Mouse (Mus musculus): ENCODE measurements around the gene Arl2bp. TPM values are rescaled to one million over a fixed set of nuclear protein-coding genes. Genes with fewer than 3 reads are reported as not detected.

Gene Arl2bp
- polyA plus RNA-seq, 1 experiment from 2014 or later = 182 TPM

DNA sequence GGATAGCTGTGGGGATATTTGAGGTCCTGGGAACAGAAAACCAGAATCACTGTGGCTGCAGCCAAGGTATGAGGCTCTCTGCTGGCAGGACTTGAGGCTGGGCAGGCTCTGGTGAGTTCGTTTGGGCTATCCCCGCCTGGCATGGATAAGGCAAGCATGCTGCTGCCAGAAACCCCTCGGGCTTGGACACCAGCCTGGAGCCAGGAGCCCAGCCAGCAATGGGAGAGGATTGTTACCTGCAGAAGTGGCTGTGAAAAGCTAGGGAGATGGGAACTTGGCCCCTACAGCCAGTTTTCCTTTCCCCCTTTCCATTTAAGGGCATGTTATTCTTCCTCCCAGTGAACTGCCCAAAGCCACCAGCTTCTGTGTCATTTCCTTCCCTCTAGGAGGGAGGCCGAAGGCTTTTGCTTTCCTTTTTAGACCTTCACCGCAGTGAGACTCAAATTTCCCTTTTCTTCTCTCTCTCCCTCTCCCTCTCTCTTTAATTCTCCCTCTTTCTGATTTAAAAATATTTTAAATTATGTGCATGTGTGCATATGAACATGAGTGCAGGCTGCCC lies 44.8 kb downstream of the Arl2bp start:
- H3K4me2 ChIP-seq = no peak overlapping the region
- H3K4me3 ChIP-seq (replicated peaks) = no peak overlapping the region
- H3K9ac ChIP-seq (replicated peaks) = no peak overlapping the region
- ATAC-seq (ENCODE audit: low FRiP score) = no peak
- WGBS = 64% methylated on average over 5 of the region's 5 CpGs
- 0 out of 2 replicates have a peak, but pooled peaks cover 5% of the 10 kb centered on the region for H3K4me1 ChIP-seq
- no peaks in the 10 kb centered on the region for H3K27me3 ChIP-seq (replicated peaks)
- peak overlapping the region; percentile 28; the same call in 1 of the 2 replicates for H3K27ac ChIP-seq (replicated peaks)
- no peaks in the 10 kb centered on the region for H3K36me3 ChIP-seq
- no peaks in the 10 kb centered on the region for H3K9me3 ChIP-seq (replicated peaks)

- no peak for ATAC-seq (ENCODE audit: low FRiP score)
- Histone ChIP-seq H3K4me1 (0 out of 2 replicates have a peak, but pooled peaks cover 3% of the 10 kb centered on the region), H3K27ac (replicated peaks) (no peak overlapping the region), H3K36me3 (no peaks in the 10 kb centered on the region), H3K4me3 (replicated peaks) (no peak overlapping the region), H3K9me3 (replicated peaks) (no peaks in the 10 kb centered on the region), H3K9ac (replicated peaks) (no peak overlapping the region), H3K27me3 (replicated peaks) (no peaks in the 10 kb centered on the region), H3K4me2 (no peak overlapping the region)
- 49% methylated on average over 5 of the region's 5 CpGs for WGBS
Measured at GRCm38 (mm10) chr8:94714556-94714955, 48.2 kb downstream of the Arl2bp start.

DNA sequence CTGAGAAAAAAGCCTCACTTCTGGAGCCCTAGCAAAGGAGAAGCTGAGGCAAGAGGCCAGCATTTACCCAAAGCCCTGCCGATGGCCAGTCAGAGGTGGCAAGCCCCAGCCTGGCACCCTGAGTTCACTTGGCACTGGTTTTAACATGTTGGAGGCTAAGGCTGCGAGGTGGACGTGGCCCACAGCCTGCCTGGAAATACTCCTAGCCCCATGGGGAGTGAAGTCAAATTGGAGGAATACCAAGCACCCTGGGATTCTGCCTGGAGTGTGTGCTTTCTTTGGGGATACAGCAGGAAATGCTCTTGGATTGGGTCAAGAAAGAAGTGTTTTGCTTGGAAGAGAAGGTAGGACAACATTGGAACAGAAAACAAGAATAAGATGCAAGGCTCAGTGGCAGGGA lies 49.5 kb downstream of the Arl2bp start:
- Histone ChIP-seq H3K9ac (replicated peaks) (no peak overlapping the region), H3K4me1 (0 out of 2 replicates have a peak, but pooled peaks cover 3% of the 10 kb centered on the region), H3K27ac (replicated peaks) (no peak overlapping the region), H3K9me3 (replicated peaks) (no peaks in the 10 kb centered on the region), H3K4me3 (replicated peaks) (no peak overlapping the region), H3K4me2 (no peak overlapping the region), H3K36me3 (no peaks in the 10 kb centered on the region), H3K27me3 (replicated peaks) (no peaks in the 10 kb centered on the region)
- ATAC-seq (ENCODE audit: low FRiP score) = no peak
- 84% methylated on average over 3 of the region's 3 CpGs for WGBS

- 97% methylated on average over 1 of the region's 1 CpGs for WGBS
- Histone ChIP-seq H3K27me3 (replicated peaks) (no peaks in the 10 kb centered on the region), H3K9me3 (replicated peaks) (no peaks in the 10 kb centered on the region), H3K36me3 (no peaks in the 10 kb centered on the region), H3K4me3 (replicated peaks) (no peak overlapping the region), H3K27ac (replicated peaks) (no peak overlapping the region), H3K9ac (replicated peaks) (no peak overlapping the region), H3K4me2 (no peak overlapping the region), H3K4me1 (no peaks in the 10 kb centered on the region)
- ATAC-seq (ENCODE audit: low FRiP score) = no peak
Measured at GRCm38 (mm10) chr8:94716841-94717240, 50.4 kb downstream of the Arl2bp start.

Other genes starting within 250 kb of the Arl2bp start
- gene Nlrc5, start 232.2 kb upstream of the Arl2bp start, polyA plus RNA-seq (2015; fragmentation: Nextera tagmentation; extraction: Ambion mirVana) = 0.68 and 1.0 TPM in 2 replicates
- 25.6 and 29.9 TPM in 2 replicates for gene Cpne2, start 133.6 kb upstream of the Arl2bp start, polyA plus RNA-seq (2015; fragmentation: Nextera tagmentation; extraction: Ambion mirVana)
- 50.0 and 50.2 TPM in 2 replicates for gene Rspry1, start 64.7 kb upstream of the Arl2bp start, polyA plus RNA-seq (2015; fragmentation: Nextera tagmentation; extraction: Ambion mirVana)
- 66.6 and 70.5 TPM in 2 replicates for gene Fam192a, start 64.6 kb upstream of the Arl2bp start, polyA plus RNA-seq (2015; fragmentation: Nextera tagmentation; extraction: Ambion mirVana)
- 3.9 and 8.6 TPM in 2 replicates for gene Pllp, start 29.7 kb downstream of the Arl2bp start, polyA plus RNA-seq (2015; fragmentation: Nextera tagmentation; extraction: Ambion mirVana)
- 0.10 TPM in 1 of 2 replicates, not detected in the other for gene Ccl22, start 79.0 kb downstream of the Arl2bp start, polyA plus RNA-seq (2015; fragmentation: Nextera tagmentation; extraction: Ambion mirVana)
- gene Cx3cl1, start 105.4 kb downstream of the Arl2bp start, polyA plus RNA-seq (2015; fragmentation: Nextera tagmentation; extraction: Ambion mirVana) = 56.7 and 57.0 TPM in 2 replicates
- gene Ccl17, start 143.9 kb downstream of the Arl2bp start, polyA plus RNA-seq (2015; fragmentation: Nextera tagmentation; extraction: Ambion mirVana) = 0.92 and 1.1 TPM in 2 replicates
- gene Coq9, start 171.7 kb downstream of the Arl2bp start, polyA plus RNA-seq (2015; fragmentation: Nextera tagmentation; extraction: Ambion mirVana) = 61.4 and 66.6 TPM in 2 replicates
- 177 and 195 TPM in 2 replicates for gene Ciapin1, start 171.8 kb downstream of the Arl2bp start, polyA plus RNA-seq (2015; fragmentation: Nextera tagmentation; extraction: Ambion mirVana)
- 117 and 122 TPM in 2 replicates for gene Polr2c, start 190.8 kb downstream of the Arl2bp start, polyA plus RNA-seq (2015; fragmentation: Nextera tagmentation; extraction: Ambion mirVana)
- gene Dok4, start 209.7 kb downstream of the Arl2bp start, polyA plus RNA-seq (2015; fragmentation: Nextera tagmentation; extraction: Ambion mirVana) = 100 and 116 TPM in 2 replicates

All from neural tube, embryonic 15.5 days (tissue).